Mouse (Mus musculus): ENCODE measurements around the gene Fkbp8.

- TF ChIP-seq ELF1 (IDR thresholded peaks at IDR 0.05; ENCODE audit: low read depth, low read length) (no peak), POLR2A (IDR thresholded peaks at IDR 0.05; ENCODE audit: low read depth, low read length) (no peak), E2F4 (IDR thresholded peaks at IDR 0.05; ENCODE audit: insufficient replicate concordance, low read depth, low read length) (no peak), ETS1 (conservative IDR thresholded peaks at IDR 0.05; ENCODE audit: low read depth, low read length) (no peak), CTCF (conservative IDR thresholded peaks at IDR 0.05 in 1 of 2, IDR thresholded peaks at IDR 0.05 in 1 of 2; ENCODE audit: low read depth in 2 of 2, low read length in 2 of 2) (no peak), CHD2 (IDR thresholded peaks at IDR 0.05; ENCODE audit: low read length) (no peak), ZC3H11A (IDR thresholded peaks at IDR 0.05; ENCODE audit: low read depth, low read length) (no peak), CHD1 (IDR thresholded peaks at IDR 0.05; ENCODE audit: low read depth, low read length) (no peak), MAX (IDR thresholded peaks at IDR 0.05; ENCODE audit: low read length) (no peak)
Measured at GRCm38 (mm10) chr8:70495771-70496062, 31.8 kb upstream of the Fkbp8 start.
